Mouse (Mus musculus) limb, embryonic 10.5 days (tissue): Measurements from ENCODE around the gene Disc1. TPM values are rescaled to one million over a fixed set of nuclear protein-coding genes. Genes with fewer than 3 reads are reported as not detected.
A peak's percentile ranks its signal among the peaks of the same experiment; 100 is the strongest.

Experiments used
- DNase-seq: peaks from one replicate; pipeline ENCODE4 v3.0.0-alpha.2; 2017; ENCODE audit warnings: low spot score
- H3K27ac ChIP-seq: fragments of 300-500 bp; sonication (generic); 2 replicates; pipeline ENCODE4 v1.5.1; 2016; ENCODE audit warnings: mild to moderate bottlenecking
- H3K27me3 ChIP-seq: fragments of 300-500 bp; sonication (generic); 2 replicates; pipeline ENCODE4 v1.6.1; 2016; ENCODE audit warnings: low read depth, mild to moderate bottlenecking; ENCODE audit not compliant: poor library complexity, severe bottlenecking
- H3K36me3 ChIP-seq: fragments of 300-500 bp; sonication (generic); 2 replicates; pipeline ENCODE4 v1.6.1; 2016; ENCODE audit warnings: mild to moderate bottlenecking, moderate library complexity
- H3K4me1 ChIP-seq: fragments of 300-500 bp; sonication (generic); 2 replicates; pipeline ENCODE4 v1.6.1; 2016
- H3K4me3 ChIP-seq: fragments of 300-500 bp; sonication (generic); 2 replicates; pipeline ENCODE4 v1.5.1; 2016; ENCODE audit warnings: mild to moderate bottlenecking, moderate library complexity
- H3K9me3 ChIP-seq: fragments of 300-500 bp; sonication (generic); replicated peaks from 2 replicates; pipeline ENCODE4 v1.6.1; 2016; ENCODE audit warnings: mild to moderate bottlenecking
- WGBS: fragments of 180-500 bp; shearing (Covaris S2); methylation state at CpG from one replicate; pipeline ENCODE4 v1.1.7; 2016; 5-methylcytosine and 5-hydroxymethylcytosine counted together
- polyA plus RNA-seq: library from polyadenylated mRNA; unstranded; fragments of >200 nt; fragmentation: Nextera tagmentation; extraction: Ambion mirVana; gene quantifications from 2 replicates; pipeline ENCODE4 v1.2.1, GENCODE M21; 2016

Gene Disc1
- polyA plus RNA-seq, 1 experiment from 2014 or later = 1.3 TPM

GRCm38 (mm10) chr8:125253505-125254180, 199.6 kb downstream of the Disc1 start:
- Histone ChIP-seq H3K27ac (peak overlapping the region; percentile 89), H3K9me3 (no peaks in the 10 kb centered on the region), H3K4me1 (peaks cover 28% of the 10 kb centered on the region), H3K36me3 (no peaks in the 10 kb centered on the region), H3K4me3 (peak overlapping the region; percentile 49), H3K27me3 (no peaks in the 10 kb centered on the region)
- whole genome bisulfite sequencing = 59% methylated on average over 10 of the region's 10 CpGs
- no peak for DNase-seq

GRCm38 (mm10) chr8:125254188-125255005, 200.4 kb downstream of the Disc1 start:
- Histone ChIP-seq H3K9me3 (no peaks in the 10 kb centered on the region), H3K4me3 (peak overlapping the region; percentile 49), H3K27me3 (no peaks in the 10 kb centered on the region), H3K27ac (peak overlapping the region; percentile 89), H3K4me1 (peaks cover 32% of the 10 kb centered on the region), H3K36me3 (no peaks in the 10 kb centered on the region)
- DNase-seq = peak; percentile 78
- WGBS = 41% methylated on average over 23 of the region's 23 CpGs

- Histone ChIP-seq H3K27ac (peak overlapping the region; percentile 89; the same call in 1 of the 2 replicates), H3K9me3 (no peaks in the 10 kb centered on the region), H3K36me3 (no peaks in the 10 kb centered on the region), H3K27me3 (no peaks in the 10 kb centered on the region), H3K4me3 (no peak overlapping the region), H3K4me1 (peaks cover 32% of the 10 kb centered on the region)
- no peak for DNase-seq
- 77% methylated on average over 11 of the region's 11 CpGs for WGBS
These were observed 201.2 kb downstream of the Disc1 start for GRCm38 (mm10) chr8:125255006-125255685.

- Histone ChIP-seq H3K4me1 (peaks cover 49% of the 10 kb centered on the region), H3K27ac (no peak overlapping the region)
- WGBS = 34% methylated on average over 2 of the region's 2 CpGs
These were observed 203.7 kb downstream of the Disc1 start for GRCm38 (mm10) chr8:125257660-125258059.

DNA sequence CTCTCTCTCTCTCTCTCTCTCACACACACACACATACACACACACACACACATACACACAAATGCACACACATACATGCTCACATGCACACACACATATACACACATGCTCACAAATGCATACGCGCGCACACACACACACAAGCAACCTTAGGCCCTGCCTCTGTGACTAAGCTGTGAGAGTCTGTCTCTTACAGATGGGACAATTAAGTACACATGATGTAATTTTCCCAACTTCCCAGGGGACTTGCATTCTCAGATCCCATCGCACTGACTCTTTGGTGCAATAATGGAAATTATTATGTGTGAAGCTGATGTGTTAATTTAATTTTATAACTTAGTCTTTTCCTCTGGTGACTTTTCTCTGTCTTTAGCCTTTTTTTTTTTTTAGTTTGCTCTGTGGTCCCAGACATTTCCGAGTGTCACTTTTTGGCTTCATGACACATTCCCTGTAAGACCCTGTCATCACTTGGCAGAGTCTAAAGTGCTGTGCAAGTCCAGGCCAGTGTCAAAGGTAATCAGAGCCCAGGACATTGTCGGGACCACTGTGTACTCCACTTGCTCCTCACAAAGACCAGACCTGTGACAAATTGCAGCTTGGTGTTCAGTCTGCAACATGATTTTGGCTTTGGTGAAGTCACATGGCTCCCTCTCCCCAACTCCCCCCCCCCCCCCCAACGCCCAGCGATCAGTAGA, 205.0 kb downstream of the Disc1 start:
- Histone ChIP-seq H3K27ac (no peak overlapping the region), H3K4me3 (no peak overlapping the region), H3K27me3 (no peaks in the 10 kb centered on the region), H3K36me3 (no peaks in the 10 kb centered on the region), H3K9me3 (no peaks in the 10 kb centered on the region), H3K4me1 (peaks cover 42% of the 10 kb centered on the region)
- DNase-seq = no peak
- 81% methylated on average over 8 of the region's 8 CpGs for WGBS

More at GRCm38 (mm10) chr8:125257660-125258059, 203.7 kb downstream of the Disc1 start:
- no peak for DNase-seq
- H3K36me3 ChIP-seq = no peaks in the 10 kb centered on the region
- no peaks in the 10 kb centered on the region for H3K9me3 ChIP-seq
- H3K4me3 ChIP-seq = no peak overlapping the region
- no peaks in the 10 kb centered on the region for H3K27me3 ChIP-seq

DNA sequence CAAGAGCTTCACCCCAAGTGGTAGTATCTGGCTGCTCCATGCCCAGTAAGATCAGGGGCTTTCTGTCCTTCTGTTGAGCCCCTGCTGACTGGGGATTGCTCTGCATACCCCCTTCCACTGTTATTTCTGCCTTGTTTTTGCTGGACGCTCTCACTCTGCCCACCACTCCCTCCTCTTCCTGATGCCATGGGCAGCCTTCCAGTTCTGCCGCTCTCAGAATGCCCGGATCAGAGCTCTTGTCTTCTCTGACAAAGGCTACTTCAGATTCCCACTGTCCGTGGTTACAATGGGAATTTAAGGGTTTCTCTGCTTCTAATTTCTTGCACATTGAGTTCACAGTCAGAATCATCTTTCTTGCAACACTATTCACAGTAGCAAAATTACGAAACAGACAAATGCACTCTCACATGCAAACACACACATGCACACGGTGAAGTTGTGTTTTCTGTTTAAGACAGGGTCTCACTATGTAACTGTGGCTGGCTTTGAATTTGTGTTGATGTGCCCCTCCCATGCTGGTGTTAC, 214.2 kb downstream of the Disc1 start:
- no peak for DNase-seq
- WGBS = 89% methylated on average over 6 of the region's 6 CpGs
- Histone ChIP-seq H3K4me1 (peaks cover 23% of the 10 kb centered on the region), H3K27me3 (no peaks in the 10 kb centered on the region), H3K4me3 (no peak overlapping the region), H3K27ac (no peak overlapping the region), H3K36me3 (no peaks in the 10 kb centered on the region), H3K9me3 (no peaks in the 10 kb centered on the region)

GRCm38 (mm10) chr8:125270292-125270691, 216.3 kb downstream of the Disc1 start:
- H3K4me3 ChIP-seq = no peak overlapping the region
- H3K9me3 ChIP-seq = no peaks in the 10 kb centered on the region; the same call in 1 of the 2 replicates
- no peaks in the 10 kb centered on the region for H3K27me3 ChIP-seq
- H3K4me1 ChIP-seq = peaks cover 11% of the 10 kb centered on the region
- DNase-seq = no peak
- WGBS = 83% methylated on average over 7 of the region's 7 CpGs
- H3K36me3 ChIP-seq = no peaks in the 10 kb centered on the region
- no peak overlapping the region for H3K27ac ChIP-seq

DNA sequence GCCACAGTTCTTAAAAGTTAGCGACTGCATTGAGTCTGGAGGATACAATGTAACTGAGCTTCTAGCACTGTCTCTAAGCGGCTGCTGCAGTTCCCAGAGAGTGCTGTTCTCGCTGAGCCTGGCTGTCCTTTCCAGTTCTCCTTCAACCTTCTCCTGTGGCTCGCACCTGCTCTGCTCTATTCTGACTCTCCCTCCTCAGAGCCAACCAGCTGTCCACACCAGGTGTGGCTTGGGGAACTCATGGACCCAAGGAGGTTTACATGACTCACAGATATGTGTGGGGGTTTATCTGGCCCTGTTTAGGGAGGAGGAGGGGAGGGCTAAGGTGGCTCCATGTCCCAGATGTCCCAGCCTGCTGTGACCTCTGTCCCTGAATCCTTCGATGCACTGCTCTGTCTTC, 217.4 kb downstream of the Disc1 start:
- no peak for DNase-seq
- WGBS = 82% methylated on average over 5 of the region's 5 CpGs
- Histone ChIP-seq H3K4me3 (no peak overlapping the region), H3K27me3 (no peaks in the 10 kb centered on the region), H3K4me1 (peaks cover 6% of the 10 kb centered on the region), H3K36me3 (no peaks in the 10 kb centered on the region), H3K27ac (peak overlapping the region; percentile 51; the same call in 1 of the 2 replicates), H3K9me3 (no peaks in the 10 kb centered on the region; the same call in 1 of the 2 replicates)

- H3K4me1 ChIP-seq = peaks cover 12% of the 10 kb centered on the region
- no peaks in the 10 kb centered on the region for H3K27me3 ChIP-seq
- no peak for DNase-seq
- H3K27ac ChIP-seq = no peak overlapping the region
- H3K36me3 ChIP-seq = no peaks in the 10 kb centered on the region
- H3K9me3 ChIP-seq = no peaks in the 10 kb centered on the region; the same call in 1 of the 2 replicates
- H3K4me3 ChIP-seq = no peak overlapping the region
- 76% methylated on average over 13 of the region's 13 CpGs for WGBS
These were observed 218.3 kb downstream of the Disc1 start for GRCm38 (mm10) chr8:125272089-125272866.

- peak overlapping the region; percentile 59 for H3K27ac ChIP-seq
- DNase-seq = no peak
- peaks cover 18% of the 10 kb centered on the region for H3K27me3 ChIP-seq
- 5% methylated on average over 11 of the region's 11 CpGs for WGBS
- H3K9me3 ChIP-seq = no peaks in the 10 kb centered on the region; the same call in 1 of the 2 replicates
- no peak overlapping the region for H3K4me3 ChIP-seq
- no peaks in the 10 kb centered on the region for H3K36me3 ChIP-seq
- peaks cover 52% of the 10 kb centered on the region for H3K4me1 ChIP-seq
These were observed 223.2 kb downstream of the Disc1 start for GRCm38 (mm10) chr8:125277071-125277682.

- DNase-seq = no peak
- Histone ChIP-seq H3K9me3 (no peaks in the 10 kb centered on the region; the same call in 1 of the 2 replicates), H3K4me3 (no peak overlapping the region), H3K27me3 (peaks cover 18% of the 10 kb centered on the region), H3K4me1 (peaks cover 66% of the 10 kb centered on the region), H3K36me3 (no peaks in the 10 kb centered on the region), H3K27ac (peak overlapping the region; percentile 71; the same call in 1 of the 2 replicates)
- 95% methylated on average over 2 of the region's 2 CpGs for WGBS
These were observed 225.2 kb downstream of the Disc1 start for GRCm38 (mm10) chr8:125279156-125279555.
